8 mouse cellular contexts compared by ENCODE assay signal in the genomic region with DNA sequence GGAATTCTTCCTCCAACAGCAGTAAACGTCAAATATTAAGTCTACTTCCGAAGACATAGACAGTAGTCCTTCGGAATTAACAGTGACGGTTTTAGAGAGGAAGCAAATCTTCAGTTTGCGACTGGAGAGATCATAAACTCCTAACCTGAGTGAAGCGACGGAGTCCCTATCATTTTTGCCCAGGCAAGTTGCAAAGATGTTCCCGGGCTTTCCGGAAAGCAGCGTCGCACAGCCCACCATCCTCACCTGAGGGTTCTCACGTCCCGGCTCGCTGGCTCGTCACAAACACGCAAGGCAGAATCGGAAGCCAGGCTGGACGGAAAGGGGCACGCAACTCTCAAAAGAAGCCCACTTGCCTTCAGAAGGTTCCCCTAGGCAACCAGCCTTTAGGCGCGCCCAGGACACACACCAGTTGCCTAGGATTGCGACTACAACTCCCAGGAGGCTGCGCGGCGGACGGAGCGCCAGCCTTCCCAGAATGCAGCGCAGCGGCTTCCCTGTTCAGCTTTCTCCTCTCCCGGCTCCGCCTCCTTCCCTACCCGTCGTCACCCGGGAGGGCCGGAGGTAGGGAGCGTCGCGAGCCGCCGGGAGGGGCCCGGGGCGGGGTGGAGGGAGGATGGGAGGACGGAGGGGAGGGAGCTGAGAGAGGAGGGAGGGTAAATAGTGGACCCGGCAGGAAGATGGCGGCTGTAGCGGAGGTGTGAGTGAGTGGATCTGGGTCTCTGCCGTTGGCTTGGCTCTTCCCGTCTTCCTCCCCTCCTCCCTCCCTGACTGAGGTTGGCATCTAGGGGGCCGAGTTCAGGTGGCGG. TPM values are rescaled to one million over a fixed set of nuclear protein-coding genes. Genes with fewer than 3 reads are reported as not detected.
A peak's percentile ranks its signal among the peaks of the same experiment; 100 is the strongest.
DNase-seq lines count a peak whose midpoint lies in the region; ATAC-seq lines count a peak whose summit lies in the region.

Gene Polk (minus strand): TSS at position 499 of the 809 bp plus-strand sequence.
Gene Col4a3bp (plus strand): TSS at position 538 of the 809 bp plus-strand sequence.

- no peaks in the 10 kb centered on the region for H3K36me3 ChIP-seq in heart, embryonic 13.5 days
- H3K36me3 ChIP-seq in liver, embryonic 12.5 days: no peaks in the 10 kb centered on the region
- no peaks in the 10 kb centered on the region for H3K36me3 ChIP-seq in stomach, embryonic 15.5 days

- no peaks in the 10 kb centered on the region for H3K27me3 ChIP-seq in heart, embryonic 13.5 days (replicated peaks)
- H3K27me3 ChIP-seq in liver, embryonic 12.5 days (replicated peaks): no peaks in the 10 kb centered on the region
- H3K27me3 ChIP-seq in stomach, embryonic 15.5 days (replicated peaks): no peaks in the 10 kb centered on the region

- peak within 1 kb of the TSS; percentile 97 for H3K9ac ChIP-seq in heart, embryonic 13.5 days
- peak within 1 kb of the TSS; percentile 98 for H3K9ac ChIP-seq in liver, embryonic 12.5 days
- peak within 1 kb of the TSS; percentile 95 for H3K9ac ChIP-seq in stomach, embryonic 15.5 days

- ATAC-seq in heart, embryonic 13.5 days (ENCODE audit: extremely low read depth, insufficient number of reproducible peaks, low FRiP score, low TSS enrichment): peak; percentile 98
- ATAC-seq in liver, embryonic 12.5 days: peak; percentile 99
- peak; percentile 99 for ATAC-seq in stomach, embryonic 15.5 days (ENCODE audit: insufficient read depth, low FRiP score, low read depth)

- peak; percentile 98 for DNase-seq in CD4-positive, CD25-positive, alpha-beta regulatory T cell, adult 2 months (ENCODE audit: low read depth, low spot score)
- peak; percentile 61 for DNase-seq in fat pad, adult 2 months (ENCODE audit: extremely low read depth, low read depth, low spot score)
- DNase-seq in kidney, postnatal 10 days: peak; percentile 97
- peak; percentile 84 to 88 for DNase-seq in natural killer cell, adult 2 months (ENCODE audit: low spot score in 2 of 2)

- no peaks in the 10 kb centered on the region for H3K9me3 ChIP-seq in heart, embryonic 13.5 days
- H3K9me3 ChIP-seq in liver, embryonic 12.5 days (replicated peaks): no peaks in the 10 kb centered on the region
- H3K9me3 ChIP-seq in stomach, embryonic 15.5 days: no peaks in the 10 kb centered on the region

- peak within 1 kb of the TSS; percentile 94 for H3K4me3 ChIP-seq in brown adipose tissue, adult 24 weeks (ENCODE audit: insufficient read depth, low read depth, low read length)
- H3K4me3 ChIP-seq in heart, embryonic 13.5 days: peak within 1 kb of the TSS; percentile 99
- peak within 1 kb of the TSS; percentile 98 for H3K4me3 ChIP-seq in liver, embryonic 12.5 days
- peak within 1 kb of the TSS; percentile 97 for H3K4me3 ChIP-seq in stomach, embryonic 15.5 days (replicated peaks)

- under 1% methylated on average over 46 of the region's 50 CpGs for WGBS in heart, embryonic 13.5 days
- WGBS in liver, embryonic 12.5 days (ENCODE audit: insufficient replicate concordance): under 1% methylated on average over 49 of the region's 50 CpGs
- under 1% methylated on average over 40 of the region's 50 CpGs for WGBS in stomach, embryonic 15.5 days

- no peaks in the 10 kb centered on the region for H3K4me1 ChIP-seq in brown adipose tissue, adult 24 weeks (ENCODE audit: control insufficient read depth, insufficient read depth, insufficient read length, low read length)
- H3K4me1 ChIP-seq in heart, embryonic 13.5 days: peaks cover 26% of the 10 kb centered on the region
- H3K4me1 ChIP-seq in liver, embryonic 12.5 days: peaks cover 31% of the 10 kb centered on the region
- H3K4me1 ChIP-seq in stomach, embryonic 15.5 days: no peaks in the 10 kb centered on the region

- H3K27ac ChIP-seq in brown adipose tissue, adult 24 weeks (replicated peaks; ENCODE audit: low read depth, low read length): peak within 1 kb of the TSS; percentile 93
- H3K27ac ChIP-seq in heart, embryonic 13.5 days (replicated peaks): peak within 1 kb of the TSS; percentile 96
- peak within 1 kb of the TSS; percentile 89 for H3K27ac ChIP-seq in liver, embryonic 12.5 days
- H3K27ac ChIP-seq in stomach, embryonic 15.5 days: peak within 1 kb of the TSS; percentile 91

- H3K4me2 ChIP-seq in heart, embryonic 13.5 days: peak within 1 kb of the TSS; percentile 78
- H3K4me2 ChIP-seq in liver, embryonic 12.5 days: peak within 1 kb of the TSS; percentile 89
- peak within 1 kb of the TSS; percentile 78 for H3K4me2 ChIP-seq in stomach, embryonic 15.5 days

RNA-seq across cellular contexts. Expression of gene Polk, which starts in this region (rescaled TPM):
- 2.7 and 3.7 TPM in 2 replicates for polyA plus RNA-seq in brown adipose tissue, adult 24 weeks (2012; ENCODE audit: insufficient read depth, insufficient read length, missing spikeins)
- 6.1 and 6.9 TPM in 2 replicates for polyA plus RNA-seq in heart, embryonic 13.5 days (2015; fragmentation: Nextera tagmentation; extraction: Ambion mirVana)
- polyA plus RNA-seq in liver, embryonic 12.5 days (2016; fragmentation: Nextera tagmentation; extraction: Ambion mirVana): 6.2 and 6.9 TPM in 2 replicates
- polyA plus RNA-seq in stomach, embryonic 15.5 days (2015; fragmentation: Nextera tagmentation; extraction: Ambion mirVana): 10.1 and 10.9 TPM in 2 replicates

RNA-seq across cellular contexts. Expression of gene Col4a3bp, which starts in this region (rescaled TPM):
- 20.4 and 24.9 TPM in 2 replicates for polyA plus RNA-seq in brown adipose tissue, adult 24 weeks (2012; ENCODE audit: insufficient read depth, insufficient read length, missing spikeins)
- polyA plus RNA-seq in heart, embryonic 13.5 days (2015; fragmentation: Nextera tagmentation; extraction: Ambion mirVana): 6.9 and 7.6 TPM in 2 replicates
- polyA plus RNA-seq in liver, embryonic 12.5 days (2016; fragmentation: Nextera tagmentation; extraction: Ambion mirVana): 6.7 and 7.5 TPM in 2 replicates
- polyA plus RNA-seq in stomach, embryonic 15.5 days (2015; fragmentation: Nextera tagmentation; extraction: Ambion mirVana): 12.6 and 13.8 TPM in 2 replicates

Comparison
In these comparisons a context has a peak if more than half of its experiments do, and no peak if none do; other contexts are left out.
1. Peak in every context shown above with its lines: DNase-seq, ATAC-seq, H3K4me3 ChIP-seq and H3K27ac ChIP-seq.